Mouse (Mus musculus) gonadal fat pad, adult 2 months (tissue): ENCODE measurements at regions not wholly inside any gene's neighbourhood (a gene's known extent, or its start where the extent isn't known, plus 50 kb on each side); places are given as distances from the start of the nearest gene placed in this dataset.

Experiments used
- DNase-seq: peaks from one replicate; pipeline ENCODE4 v3.0.0-alpha.2; 2012; ENCODE audit warnings: low read depth

DNA sequence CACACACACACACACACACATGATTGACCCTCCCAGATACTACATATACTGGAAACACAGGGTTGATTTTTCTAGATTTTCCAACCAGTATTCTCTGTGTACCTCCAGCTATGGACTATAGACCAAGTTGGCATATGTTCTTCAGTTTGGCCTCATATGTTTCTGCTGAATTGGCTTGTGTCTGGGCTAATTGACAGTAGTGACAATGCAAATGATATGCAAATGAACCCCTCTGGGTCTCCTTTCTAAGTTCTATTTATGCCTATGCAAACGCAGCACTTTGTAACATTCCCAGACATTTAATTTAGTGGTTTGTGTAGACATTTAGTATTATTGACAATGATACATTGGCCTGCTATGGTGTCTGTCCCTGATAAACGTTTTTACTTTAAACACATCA, 582.0 kb upstream of the Negr1 start:
- DNase-seq = no peak

GRCm38 (mm10) chr3:155994044-155994443, 567.5 kb upstream of the Negr1 start:
- no peak for DNase-seq

DNA sequence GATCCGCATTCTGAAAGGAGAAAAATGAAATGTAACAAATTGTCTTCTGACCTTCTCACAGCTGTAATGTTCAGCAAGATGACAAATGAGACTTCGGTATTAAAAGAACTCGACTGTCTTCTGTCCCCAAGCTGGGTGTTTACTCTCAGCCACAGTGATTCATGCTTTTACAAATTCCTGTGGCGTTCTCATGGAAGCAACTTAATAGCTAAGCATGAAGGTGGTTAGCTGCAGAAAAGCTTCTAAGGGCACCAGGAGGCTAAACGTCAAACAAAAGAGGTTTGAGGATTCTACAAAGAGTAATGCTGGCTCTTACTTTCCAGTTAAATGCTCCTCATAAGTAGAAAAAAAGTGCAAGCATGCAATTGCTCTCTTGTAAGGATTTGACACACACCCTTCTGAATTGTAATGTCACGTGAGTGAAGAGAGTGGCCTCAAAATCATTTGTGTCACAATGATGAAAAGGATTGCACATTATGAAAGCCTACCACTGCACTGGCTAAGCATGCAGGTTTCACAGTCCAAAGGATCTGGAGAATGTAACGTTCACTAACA, 543.8 kb upstream of the Negr1 start:
- no peak for DNase-seq

DNA sequence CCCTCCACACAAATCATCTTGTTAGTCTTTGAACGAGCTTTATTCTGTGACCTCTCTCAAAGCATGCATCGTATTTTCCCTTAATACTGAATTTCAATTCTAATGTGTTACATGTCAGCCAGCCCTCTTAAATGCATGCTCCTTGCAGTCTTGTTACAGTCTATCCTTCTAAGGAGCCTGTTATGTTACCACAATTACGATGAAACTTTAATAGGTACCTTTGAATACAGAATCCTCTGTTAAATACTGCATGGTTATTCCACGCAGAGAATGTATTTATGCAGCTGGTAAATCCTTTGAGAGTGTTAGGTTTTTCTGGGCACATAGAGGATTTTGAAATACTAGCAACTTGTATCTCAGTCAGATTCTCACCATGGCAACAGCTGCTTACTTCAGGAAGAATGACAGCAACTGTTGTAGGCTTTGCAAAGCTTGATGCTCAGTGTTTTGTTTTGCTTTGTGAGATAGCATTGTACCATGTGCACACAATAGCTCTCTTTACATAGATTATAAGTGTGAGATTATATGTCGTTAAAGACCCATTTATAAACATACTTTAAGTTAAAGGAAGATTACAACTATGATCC, 532.9 kb upstream of the Negr1 start:
- no peak for DNase-seq

GRCm38 (mm10) chr3:156070257-156070656, 491.3 kb upstream of the Negr1 start:
- no peak for DNase-seq

DNA sequence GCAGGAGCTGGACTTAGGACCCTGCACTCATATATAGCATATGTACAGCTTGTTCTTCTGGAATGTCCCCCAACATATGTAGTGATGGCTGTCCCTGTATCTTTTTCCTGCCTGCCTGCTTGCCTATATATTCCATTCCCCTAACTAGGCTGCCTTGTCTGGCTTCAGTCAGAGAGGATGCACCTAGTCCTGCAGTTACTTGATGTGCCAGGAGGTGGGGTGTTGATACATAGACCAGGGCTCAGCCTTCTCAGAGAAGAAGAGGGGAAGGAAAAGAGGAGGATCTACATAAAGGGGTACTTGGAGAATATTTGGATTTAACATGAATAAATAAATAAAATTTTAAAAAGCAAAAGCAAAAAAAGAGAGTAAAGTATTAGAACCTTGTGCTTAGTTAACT, 479.3 kb upstream of the Negr1 start:
- DNase-seq = no peak

- no peak for DNase-seq
These were observed 467.9 kb upstream of the Negr1 start for GRCm38 (mm10) chr3:156093689-156094088.

GRCm38 (mm10) chr3:156094990-156095389, 466.6 kb upstream of the Negr1 start:
- DNase-seq = no peak

GRCm38 (mm10) chr3:156105788-156106187, 455.8 kb upstream of the Negr1 start:
- DNase-seq = no peak

DNA sequence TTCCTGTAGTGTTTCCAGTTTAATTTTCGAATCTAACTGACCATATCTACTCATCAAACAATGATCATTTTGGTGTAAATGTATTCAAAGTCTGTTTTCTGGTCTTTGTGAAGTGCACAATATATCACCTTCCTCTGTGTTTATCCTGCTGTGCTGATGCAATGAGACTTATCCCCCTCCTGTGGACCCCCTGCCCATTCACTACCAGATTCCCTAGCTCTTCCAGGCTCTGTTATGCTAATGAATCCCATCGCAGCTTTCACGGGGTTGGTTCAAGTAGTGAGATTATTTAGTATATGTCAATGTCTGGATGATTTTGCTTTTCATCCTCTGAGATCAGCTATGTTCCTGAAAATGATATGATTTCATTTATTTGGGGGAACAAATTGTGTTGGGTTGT, 441.3 kb upstream of the Negr1 start:
- no peak for DNase-seq

- no peak for DNase-seq
These were observed 430.0 kb upstream of the Negr1 start for GRCm38 (mm10) chr3:156131598-156131997.

DNA sequence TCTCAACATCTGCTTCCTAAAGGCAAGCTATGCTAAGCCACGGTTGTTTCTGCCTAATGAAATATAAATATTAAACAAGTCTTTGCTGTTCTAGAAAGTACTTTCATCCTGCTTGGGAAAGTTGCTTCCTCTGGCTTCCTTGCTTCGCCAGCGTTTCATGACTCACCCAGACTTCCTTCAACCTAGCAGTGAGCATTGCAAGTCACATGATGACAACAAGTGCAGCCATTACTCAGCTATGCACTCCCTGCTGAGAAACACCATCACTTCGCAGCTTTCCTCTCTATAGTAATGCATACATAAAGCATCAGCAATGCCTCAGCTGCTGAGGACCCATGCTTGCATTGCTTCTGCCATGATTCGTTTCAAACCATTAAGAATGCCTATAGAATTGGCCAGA, 420.2 kb upstream of the Negr1 start:
- no peak for DNase-seq

DNA sequence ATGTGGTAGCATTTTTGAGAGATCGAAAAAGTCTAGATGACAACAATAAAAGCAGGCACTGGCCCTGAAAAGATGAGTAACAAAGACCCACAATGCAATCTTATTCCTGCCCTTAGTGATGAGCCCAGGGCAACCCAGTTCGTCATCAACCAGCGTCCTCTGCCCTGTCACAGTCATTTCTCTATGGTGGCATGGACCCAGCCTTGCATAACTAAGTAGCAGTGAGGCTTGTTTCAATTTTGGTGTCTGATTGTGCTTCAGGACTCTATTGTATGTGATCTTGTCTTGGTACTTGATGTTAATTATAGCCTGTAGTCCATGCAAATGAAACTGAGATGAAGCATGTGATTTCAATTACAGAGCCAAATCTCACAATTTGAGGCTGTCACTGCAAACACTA, 412.3 kb upstream of the Negr1 start:
- no peak for DNase-seq

DNA sequence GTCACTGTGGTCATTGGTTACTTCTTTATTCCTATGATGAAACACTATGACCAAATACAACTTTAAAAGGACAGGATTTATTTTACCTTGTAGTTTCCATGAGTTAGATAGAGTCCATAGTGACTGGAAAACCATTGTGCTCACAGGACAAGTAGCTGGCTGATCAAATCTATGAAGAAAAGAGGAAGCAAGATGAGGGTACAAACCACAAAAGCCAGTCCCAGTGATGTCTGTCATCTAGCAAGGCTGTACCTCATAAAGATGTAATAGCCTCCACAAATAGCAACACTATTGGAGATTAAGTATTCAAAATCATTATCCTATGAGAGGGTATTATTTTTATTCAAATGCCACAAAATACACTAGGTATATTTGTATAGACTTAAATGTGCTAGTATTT, 391.5 kb upstream of the Negr1 start:
- DNase-seq = no peak

- DNase-seq = no peak
These were observed 362.9 kb upstream of the Negr1 start for GRCm38 (mm10) chr3:156198688-156199087.

- no peak for DNase-seq
These were observed 361.7 kb upstream of the Negr1 start for GRCm38 (mm10) chr3:156199749-156200467.

GRCm38 (mm10) chr3:156205246-156205645, 356.3 kb upstream of the Negr1 start:
- DNase-seq = no peak

GRCm38 (mm10) chr3:156208420-156208819, 353.2 kb upstream of the Negr1 start:
- no peak for DNase-seq

- no peak for DNase-seq
These were observed 350.8 kb upstream of the Negr1 start for GRCm38 (mm10) chr3:156210827-156211226.

GRCm38 (mm10) chr3:156214823-156215222, 346.8 kb upstream of the Negr1 start:
- DNase-seq = no peak

DNA sequence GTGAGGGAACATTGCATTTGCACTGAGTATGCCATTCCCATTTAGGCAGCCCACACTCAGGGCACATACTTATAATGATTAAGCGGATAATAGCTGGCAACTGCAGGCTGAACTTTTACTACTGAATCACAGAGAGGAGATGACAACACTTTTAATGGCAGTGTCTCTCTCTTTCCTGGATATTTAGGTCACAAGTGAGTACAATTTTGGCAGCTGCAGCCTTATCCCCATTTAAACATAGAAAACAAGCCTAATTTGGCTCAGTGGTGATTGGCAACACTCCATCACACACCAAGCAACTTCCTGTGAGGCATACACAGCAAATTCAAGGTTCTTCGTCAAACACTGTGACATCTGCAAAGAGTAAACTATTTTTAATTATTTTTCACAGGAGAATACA, 329.5 kb upstream of the Negr1 start:
- no peak for DNase-seq

- DNase-seq = no peak
These were observed 325.6 kb upstream of the Negr1 start for GRCm38 (mm10) chr3:156235955-156236354.

DNA sequence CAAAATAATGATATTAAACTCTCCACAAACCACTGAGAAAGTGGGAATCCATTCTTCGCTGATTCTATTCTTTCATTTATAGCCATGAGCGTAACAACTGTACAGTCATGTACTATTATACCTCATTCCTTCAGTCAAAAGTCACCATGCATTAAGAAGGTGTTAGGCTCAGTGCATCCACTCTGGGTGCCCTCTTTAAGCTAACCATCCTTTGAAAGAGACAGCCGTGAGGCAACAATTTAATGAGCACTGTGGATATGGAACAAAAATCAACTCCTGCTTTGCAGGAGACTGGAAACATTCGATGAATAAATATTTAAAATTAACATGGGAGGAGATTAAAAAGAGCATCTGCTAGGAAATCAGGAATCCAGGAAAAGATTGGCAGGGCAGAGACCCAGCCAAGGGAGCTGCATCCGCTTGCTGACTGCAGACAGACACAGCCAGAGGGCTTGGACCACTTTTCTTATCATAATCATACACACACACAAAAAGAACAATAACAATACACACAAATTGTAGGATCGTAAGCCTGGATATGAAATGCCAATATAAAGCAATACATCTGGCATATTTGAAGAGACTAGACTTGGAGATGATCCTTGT, 309.2 kb upstream of the Negr1 start:
- DNase-seq = no peak
